Mouse (Mus musculus) G1E (cell line): ENCODE results near the gene Zscan12.

Source experiments
- CTCF ChIP-seq: IDR thresholded peaks from 2 replicates; pipeline ENCODE4 v1.5.1; 2012; ENCODE audit warnings: low read depth, low read length, inconsistent platforms, mixed read lengths
- GATA1 ChIP-seq: IDR thresholded peaks from 2 replicates; pipeline ENCODE4 v1.6.1; 2012; ENCODE audit warnings: borderline replicate concordance, low read length, inconsistent platforms, mixed read lengths
- POLR2AphosphoS5 ChIP-seq: IDR thresholded peaks from 2 replicates; pipeline ENCODE4 v1.6.1; 2012; ENCODE audit warnings: low read depth, low read length, inconsistent platforms; ENCODE audit not compliant: insufficient replicate concordance

GRCm38 (mm10) chr13:21417298-21418010 lies 54.8 kb downstream of the Zscan12 start:
- TF ChIP-seq CTCF (no peak), POLR2AphosphoS5 (no peak), GATA1 (no peak)
